Mouse (Mus musculus) retina, postnatal 7 days (tissue): ENCODE measurements at regions not wholly inside any gene's neighbourhood (a gene's known extent, or its start where the extent isn't known, plus 50 kb on each side); places are given as distances from the start of the nearest gene placed in this dataset.

Source experiments
- DNase-seq: peaks from one replicate; pipeline ENCODE4 v3.0.0-alpha.2; 2012; ENCODE audit warnings: low read depth, low spot score

- no peak for DNase-seq
These were observed 329.9 kb downstream of the Insc start for GRCm38 (mm10) chr7:115073406-115073805.

DNA sequence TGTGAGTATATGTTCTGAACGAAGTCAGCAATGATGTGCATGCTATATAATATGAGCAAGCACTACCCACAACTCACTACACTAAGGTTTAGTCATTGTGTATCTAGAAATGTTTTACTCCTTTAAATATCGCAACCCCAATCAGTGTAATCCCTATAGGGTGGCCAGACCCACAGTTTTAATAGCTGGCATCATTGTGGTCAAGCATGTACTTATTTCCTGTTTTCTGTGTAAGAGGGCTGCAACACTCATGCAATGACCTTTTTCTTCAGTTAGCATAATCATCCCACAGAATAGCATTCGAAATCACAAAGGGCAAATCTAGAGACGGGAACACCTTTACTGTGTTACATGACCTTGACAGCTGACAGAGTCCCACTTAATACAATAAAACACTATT, 333.3 kb downstream of the Insc start:
- DNase-seq = no peak

GRCm38 (mm10) chr7:115084711-115085380, 341.4 kb downstream of the Insc start:
- DNase-seq = no peak

GRCm38 (mm10) chr7:115086542-115087448, 343.3 kb downstream of the Insc start:
- no peak for DNase-seq

- no peak for DNase-seq
These were observed 349.1 kb downstream of the Insc start for GRCm38 (mm10) chr7:115092481-115093050.

- DNase-seq = no peak
These were observed 362.5 kb downstream of the Insc start for GRCm38 (mm10) chr7:115106041-115106440.

DNA sequence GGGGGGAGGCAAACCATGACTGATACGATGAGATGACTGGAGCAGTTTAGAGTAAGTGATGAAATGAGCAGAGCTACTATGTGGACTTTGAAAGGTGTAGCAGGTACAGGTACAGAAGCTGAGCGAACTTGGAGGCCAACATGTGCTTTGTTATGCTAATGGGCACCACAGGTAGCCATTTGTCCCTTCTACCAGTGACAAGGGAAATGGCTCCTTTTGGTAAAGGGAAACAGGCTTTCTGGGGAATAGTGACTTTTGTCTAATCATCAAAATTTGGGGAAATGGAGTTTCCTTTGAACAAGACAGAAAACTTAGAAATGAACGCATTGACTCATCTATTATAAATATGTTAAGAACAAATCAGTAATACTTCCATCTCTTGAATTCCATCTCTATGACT, 368.8 kb downstream of the Insc start:
- no peak for DNase-seq

- DNase-seq = no peak
These were observed 379.8 kb downstream of the Insc start for GRCm38 (mm10) chr7:115123283-115123682.

DNA sequence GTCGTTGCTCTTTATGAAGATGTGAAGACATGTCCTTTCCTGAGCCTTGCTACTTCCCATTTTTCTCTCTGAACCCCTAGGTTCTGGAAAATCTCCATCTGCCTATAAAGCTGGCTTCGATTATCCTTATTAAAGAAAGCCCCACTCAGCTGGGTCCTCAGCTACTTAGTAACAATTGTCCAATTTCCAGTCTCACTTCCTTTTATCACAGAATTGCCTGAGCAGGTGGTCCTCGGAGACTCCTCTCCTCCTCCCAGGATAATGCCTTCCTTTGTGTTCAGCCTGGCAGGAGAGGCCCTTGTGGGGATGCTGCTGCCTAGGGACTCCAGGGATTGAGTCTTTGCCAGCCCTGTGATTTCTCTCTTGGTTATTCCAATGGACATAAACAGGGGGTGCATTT, 385.5 kb downstream of the Insc start:
- no peak for DNase-seq

DNA sequence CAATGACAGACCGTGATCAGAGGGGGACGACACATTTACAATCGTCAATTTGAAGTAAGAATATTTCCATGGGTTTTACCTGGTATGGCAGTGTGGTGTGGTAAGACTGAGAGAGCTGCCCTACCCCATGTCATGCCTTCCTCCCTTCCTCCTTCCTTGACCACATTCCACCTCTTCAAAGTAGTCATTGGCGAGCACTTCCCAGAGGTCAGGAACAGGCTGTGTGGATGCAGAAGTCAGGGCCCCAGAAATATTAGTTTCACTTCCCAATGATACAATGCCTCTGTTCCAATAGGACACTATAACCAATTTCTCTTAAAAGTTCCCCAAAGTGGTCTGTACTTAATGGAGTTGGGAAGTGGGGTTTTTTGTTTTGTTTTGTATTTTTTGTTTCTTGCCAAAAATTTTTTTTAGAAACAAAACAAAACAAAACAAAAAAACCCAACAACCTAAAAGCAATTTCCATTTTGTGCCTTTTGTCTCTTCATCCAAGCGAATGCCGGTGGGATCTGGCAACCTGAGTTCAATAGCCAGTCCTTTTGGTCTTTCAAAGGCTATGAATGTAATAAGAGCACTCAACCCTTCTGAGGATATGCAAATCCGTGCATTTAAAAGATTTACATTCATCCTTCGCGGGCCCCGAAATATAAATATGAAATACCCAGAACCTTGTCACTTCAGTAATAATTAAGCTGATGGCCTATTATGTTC, 387.9 kb downstream of the Insc start:
- DNase-seq = no peak

DNA sequence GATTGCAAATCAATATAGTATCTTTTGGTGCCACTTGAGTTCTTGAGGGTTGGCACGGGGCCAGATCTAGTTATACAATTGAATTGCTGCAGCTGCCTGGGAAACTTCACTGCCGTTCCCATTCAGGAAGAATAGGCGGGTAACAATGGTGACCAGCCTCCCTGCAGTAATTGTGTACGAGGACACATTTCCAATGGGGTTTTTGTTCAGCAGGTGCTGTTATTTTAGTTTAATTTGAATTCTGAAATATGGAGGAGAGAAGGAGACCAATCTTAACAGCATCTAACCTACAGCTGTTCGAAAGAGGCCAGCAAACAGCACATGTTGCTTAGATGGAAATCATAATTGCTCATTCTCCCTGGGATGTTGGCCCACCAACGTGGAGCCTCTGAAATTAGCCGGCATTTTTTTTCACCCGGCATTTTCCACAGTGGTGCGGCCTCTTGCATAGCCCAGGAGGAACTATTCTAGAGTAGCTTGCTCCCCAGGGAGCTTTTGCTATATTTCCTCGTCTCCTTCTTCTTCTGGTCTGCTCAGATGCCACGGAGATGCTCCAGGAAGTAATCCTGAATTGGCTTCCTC, 388.6 kb downstream of the Insc start:
- DNase-seq = peak; percentile 9

DNA sequence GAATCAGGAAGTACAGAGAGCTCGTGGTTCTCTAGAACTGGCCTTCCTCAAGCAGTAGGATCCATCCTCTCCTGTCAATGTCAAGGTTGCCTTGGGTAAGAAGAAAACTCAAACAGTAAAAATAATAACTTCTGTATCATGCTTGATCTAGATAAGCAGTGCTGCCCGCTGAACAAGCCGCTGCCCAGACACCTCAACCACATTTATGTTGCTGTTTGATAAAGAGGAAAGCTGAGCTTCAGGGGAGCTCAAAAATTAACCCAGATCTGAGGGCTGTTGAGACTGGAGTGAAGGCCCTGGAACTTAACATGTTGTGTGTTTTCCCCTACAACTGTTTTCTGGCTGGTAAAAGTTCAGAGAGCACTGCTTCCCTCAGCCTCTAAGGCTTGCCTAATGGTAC, 389.1 kb downstream of the Insc start:
- no peak for DNase-seq

- no peak for DNase-seq
These were observed 391.6 kb downstream of the Insc start for GRCm38 (mm10) chr7:115134926-115135575.

GRCm38 (mm10) chr7:115140286-115140685, 396.8 kb downstream of the Insc start:
- no peak for DNase-seq

DNA sequence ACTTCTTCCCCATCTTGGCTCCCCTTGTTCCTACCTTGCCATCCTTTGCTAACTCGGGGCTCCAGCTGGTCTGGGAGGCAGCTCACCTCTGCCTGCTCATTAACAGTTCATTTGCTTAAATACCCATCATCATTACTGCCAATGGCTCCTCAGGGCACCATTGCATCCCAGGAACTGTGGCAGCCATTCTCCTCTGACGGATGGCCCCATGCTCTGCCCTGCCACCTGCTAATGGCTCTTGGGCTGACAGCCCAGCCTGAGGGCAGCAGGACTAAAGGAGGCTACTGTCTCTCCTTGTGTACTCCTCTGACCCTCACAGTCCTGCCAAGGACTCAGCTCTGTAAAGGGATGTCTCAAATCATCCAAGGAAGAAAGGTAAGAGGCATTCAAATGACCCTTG, 398.7 kb downstream of the Insc start:
- DNase-seq = no peak

- DNase-seq = no peak
These were observed 401.5 kb downstream of the Insc start for GRCm38 (mm10) chr7:115144947-115145346.

- no peak for DNase-seq
These were observed 404.0 kb downstream of the Insc start for GRCm38 (mm10) chr7:115147352-115147977.

GRCm38 (mm10) chr7:115153291-115153690, 409.8 kb downstream of the Insc start:
- no peak for DNase-seq

- DNase-seq = no peak
These were observed 410.4 kb downstream of the Insc start for GRCm38 (mm10) chr7:115153764-115154509.

DNA sequence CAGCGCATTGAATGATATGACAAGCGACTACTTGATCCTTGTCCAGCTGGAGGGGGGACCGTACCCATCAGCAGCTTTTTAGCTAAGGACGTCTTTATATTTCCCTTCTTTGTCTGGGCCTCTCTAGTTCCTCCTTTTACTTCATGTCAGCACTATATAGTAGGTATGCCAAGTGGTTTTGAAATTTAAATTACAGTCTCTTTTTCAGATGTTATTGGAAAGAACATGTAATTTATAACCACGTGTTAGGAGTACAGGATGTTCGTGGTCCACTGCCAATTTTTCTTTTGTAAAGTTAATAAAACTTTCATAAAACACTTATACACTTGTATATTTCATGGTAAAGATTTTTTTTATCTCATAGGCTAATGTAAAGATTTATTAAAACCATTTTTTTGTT, 426.5 kb downstream of the Insc start:
- no peak for DNase-seq
